In the genomic region with DNA sequence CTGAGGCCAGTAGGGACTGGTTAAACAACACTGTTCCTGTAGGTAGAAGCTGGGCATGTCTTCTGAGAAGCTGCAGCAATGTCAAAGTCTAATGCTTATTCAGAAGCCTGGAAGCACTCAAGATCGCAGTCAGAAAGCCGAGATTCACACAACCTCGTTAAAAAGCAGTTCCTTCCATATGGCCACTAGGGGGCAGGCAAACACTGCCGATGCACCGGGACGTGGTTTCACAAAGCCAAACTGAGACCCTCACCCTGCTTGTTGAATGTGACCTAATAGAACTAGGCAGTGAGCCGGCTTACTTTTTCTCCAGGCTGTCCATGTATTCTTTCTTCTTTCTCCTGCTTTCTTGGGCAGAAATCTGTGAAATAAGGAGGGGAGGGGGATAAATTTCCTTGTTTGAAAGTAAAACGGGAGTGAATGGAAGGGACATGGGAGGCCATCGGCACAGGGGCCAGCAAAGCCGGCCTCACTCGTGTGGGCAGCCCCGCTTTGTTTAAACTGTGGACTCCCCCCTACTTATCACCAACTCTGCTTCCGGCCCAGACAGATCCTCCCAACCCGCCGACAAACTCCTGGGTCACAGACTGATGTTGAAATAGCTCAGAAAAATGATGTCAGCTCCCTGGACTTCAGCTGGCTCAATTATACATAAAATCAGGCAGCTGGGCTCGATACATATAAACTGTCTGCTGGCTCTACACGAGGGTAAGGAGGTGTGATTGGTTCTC, we compare ENCODE assay signal across 8 mouse cellular contexts. TPM values are rescaled to one million over a fixed set of nuclear protein-coding genes. Genes with fewer than 3 reads are reported as not detected.
DNase-seq lines count a peak whose midpoint lies in the region; ATAC-seq and TF ChIP-seq lines count a peak whose summit lies in the region.

No protein-coding gene starts in this region.

- H3K4me2 ChIP-seq in embryonic facial prominence, embryonic 12.5 days (replicated peaks) = no peak overlapping the region
- peak overlapping the region; percentile 25 for H3K4me2 ChIP-seq in heart, embryonic 11.5 days
- H3K4me2 ChIP-seq in stomach, embryonic 14.5 days (replicated peaks; ENCODE audit: low read depth, low read length) = peak overlapping the region; percentile 25; the same call in 1 of the 2 replicates

- no peaks in the 10 kb centered on the region for H3K27me3 ChIP-seq in embryonic facial prominence, embryonic 12.5 days
- H3K27me3 ChIP-seq in heart, embryonic 11.5 days (ENCODE audit: control insufficient read depth, insufficient read depth, low read length) = no peaks in the 10 kb centered on the region
- no peaks in the 10 kb centered on the region for H3K27me3 ChIP-seq in liver, adult 2 months (ENCODE audit: control insufficient read depth, insufficient read depth, low read length)
- no peaks in the 10 kb centered on the region for H3K27me3 ChIP-seq in stomach, embryonic 14.5 days (ENCODE audit: control insufficient read depth, insufficient read depth, low read length)

- no peaks in the 10 kb centered on the region for H3K79me2 ChIP-seq in liver, adult 2 months (ENCODE audit: control insufficient read depth, insufficient read depth, low read length)

- no peak overlapping the region for H3K9ac ChIP-seq in embryonic facial prominence, embryonic 12.5 days
- H3K9ac ChIP-seq in heart, embryonic 11.5 days (ENCODE audit: low read depth, low read length) = 0 out of 2 replicates have a peak overlapping the region, but pooled peaks have one; percentile 17
- H3K9ac ChIP-seq in liver, adult 2 months (ENCODE audit: low read depth, low read length) = no peak overlapping the region; the same call in 1 of the 2 replicates
- H3K9ac ChIP-seq in stomach, embryonic 14.5 days (replicated peaks; ENCODE audit: low read depth, low read length) = no peak overlapping the region

- 24% methylated on average over 17 of the region's 17 CpGs for whole genome bisulfite sequencing in embryonic facial prominence, embryonic 12.5 days
- 17% methylated on average over 17 of the region's 17 CpGs for WGBS in heart, embryonic 11.5 days (ENCODE audit: insufficient replicate concordance)
- WGBS in liver, adult 2 months = 12% methylated on average over 17 of the region's 17 CpGs
- WGBS in stomach, embryonic 14.5 days = 9% methylated on average over 17 of the region's 17 CpGs

- H3K27ac ChIP-seq in embryonic facial prominence, embryonic 12.5 days = peak overlapping the region; percentile 71
- H3K27ac ChIP-seq in heart, embryonic 11.5 days (ENCODE audit: low read depth, low read length) = peak overlapping the region; percentile 84; the same call in 1 of the 2 replicates
- no peak overlapping the region for H3K27ac ChIP-seq in liver, adult 2 months (replicated peaks; ENCODE audit: insufficient read depth, low read depth, low read length)
- peak overlapping the region; percentile 86 for H3K27ac ChIP-seq in stomach, embryonic 14.5 days (ENCODE audit: low read length)

- H3K4me3 ChIP-seq in embryonic facial prominence, embryonic 12.5 days = no peak overlapping the region
- H3K4me3 ChIP-seq in heart, embryonic 11.5 days (ENCODE audit: low read depth, low read length) = no peak overlapping the region
- no peak overlapping the region for H3K4me3 ChIP-seq in liver, adult 2 months (ENCODE audit: insufficient read depth, low read depth, low read length)
- H3K4me3 ChIP-seq in stomach, embryonic 14.5 days (ENCODE audit: low read depth, low read length) = no peak overlapping the region

- peaks cover 38% of the 10 kb centered on the region for H3K36me3 ChIP-seq in embryonic facial prominence, embryonic 12.5 days
- peaks cover 16% of the 10 kb centered on the region for H3K36me3 ChIP-seq in heart, embryonic 11.5 days (ENCODE audit: control insufficient read depth, insufficient read depth, low read length)
- H3K36me3 ChIP-seq in liver, adult 2 months (ENCODE audit: control insufficient read depth, insufficient read depth, low read length) = peaks cover 23% of the 10 kb centered on the region
- peaks cover 37% of the 10 kb centered on the region; the same call in 1 of the 2 replicates for H3K36me3 ChIP-seq in stomach, embryonic 14.5 days (ENCODE audit: control insufficient read depth, insufficient read depth, low read length)

- TF ChIP-seq POLR2A in liver, adult 2 months (IDR thresholded peaks at IDR 0.05; ENCODE audit: extremely low read depth, insufficient read depth, low read length) = no peak

- peak; percentile 77 to 78 for DNase-seq in B cell, adult 2 months
- peak; percentile 73 to 75 for DNase-seq in adrenal gland, postnatal 36 days
- peak; percentile 72 for DNase-seq in kidney, adult 9 months
- peak; percentile 68 for DNase-seq in liver, adult 2 months (ENCODE audit: extremely low read depth, low read depth, low spot score)
- peak; percentile 77 for DNase-seq in naive thymus-derived CD4-positive, alpha-beta T cell, adult 2 months (ENCODE audit: low read depth)

- H3K4me1 ChIP-seq in embryonic facial prominence, embryonic 12.5 days = peaks cover 7% of the 10 kb centered on the region
- H3K4me1 ChIP-seq in heart, embryonic 11.5 days (ENCODE audit: control insufficient read depth, insufficient read depth, low read length) = peaks cover 23% of the 10 kb centered on the region
- peaks cover 2% of the 10 kb centered on the region; the same call in 1 of the 2 replicates for H3K4me1 ChIP-seq in liver, adult 2 months (ENCODE audit: control insufficient read depth, insufficient read depth, low read length)
- H3K4me1 ChIP-seq in stomach, embryonic 14.5 days (ENCODE audit: control insufficient read depth, insufficient read depth, low read length) = peaks cover 4% of the 10 kb centered on the region; the same call in 1 of the 2 replicates

- TF ChIP-seq CTCF in liver, adult 2 months (IDR thresholded peaks at IDR 0.05; ENCODE audit: low read depth, low read length) = peak; percentile 94

- H3K9me3 ChIP-seq in embryonic facial prominence, embryonic 12.5 days = no peaks in the 10 kb centered on the region
- H3K9me3 ChIP-seq in heart, embryonic 11.5 days (replicated peaks; ENCODE audit: control insufficient read depth, low read length) = no peaks in the 10 kb centered on the region
- H3K9me3 ChIP-seq in stomach, embryonic 14.5 days (ENCODE audit: control insufficient read depth, low read depth, low read length) = no peaks in the 10 kb centered on the region

- no peak for ATAC-seq in embryonic facial prominence, embryonic 12.5 days (ENCODE audit: insufficient number of reproducible peaks, insufficient read depth, low FRiP score, low TSS enrichment)
- peak; percentile 60; the same call in 1 of the 2 replicates for ATAC-seq in heart, embryonic 11.5 days (replicated peaks; ENCODE audit: insufficient number of reproducible peaks, low FRiP score, low TSS enrichment)
- peak; percentile 70 for ATAC-seq in stomach, embryonic 14.5 days (ENCODE audit: insufficient number of reproducible peaks, insufficient read depth, low FRiP score, low read depth)

RNA-seq across cellular contexts. Expression of a gene that starts 54.6 kb away (rescaled TPM):
- total RNA-seq in adrenal gland, postnatal 36 days (2021) = 1 to 10 TPM; 1.4 to 2.6 TPM
- 1.2 and 1.3 TPM in 2 replicates for polyA plus RNA-seq in embryonic facial prominence, embryonic 12.5 days (2016; fragmentation: Nextera tagmentation; extraction: Ambion mirVana)
- 1.0 and 1.1 TPM in 2 replicates for polyA plus RNA-seq in heart, embryonic 11.5 days (2014; fragmentation: Nextera tagmentation; extraction: Ambion mirVana)
- 0.09 and 0.40 TPM in 2 replicates for total RNA-seq in liver, adult 2 months (2014; rRNA removed)
- polyA plus RNA-seq in liver, adult 2 months (2012; rRNA removed) = not detected in 2 replicates
- 0.95 and 1.0 TPM in 2 replicates for polyA plus RNA-seq in stomach, embryonic 14.5 days (2014; fragmentation: Nextera tagmentation; extraction: Ambion mirVana)
